Mouse (Mus musculus): ENCODE data around the gene Lactb. TPM values are rescaled to one million over a fixed set of nuclear protein-coding genes. Genes with fewer than 3 reads are reported as not detected.

The Lactb gene
- total and polyA plus RNA-seq, 2 experiments from 2014 or later: 6.4 to 13.8 TPM

- no peak overlapping the region for H3K9ac ChIP-seq (replicated peaks; ENCODE audit: low read depth, low read length)
- peaks cover 23% of the 10 kb centered on the region for H3K4me1 ChIP-seq (ENCODE audit: control insufficient read depth, insufficient read depth)
- peak overlapping the region; percentile 92 for H3K4me3 ChIP-seq (ENCODE audit: low read depth, low read length)
- no peaks in the 10 kb centered on the region for H3K36me3 ChIP-seq (replicated peaks; ENCODE audit: control insufficient read depth, insufficient read depth, low read length)
- peak overlapping the region; percentile 34; the same call in 1 of the 2 replicates for H3K27ac ChIP-seq (ENCODE audit: low read depth)
- peak overlapping the region; percentile 61 for H3K4me2 ChIP-seq (ENCODE audit: low read depth, low read length)
- ATAC-seq (ENCODE audit: insufficient read depth, low read depth) (peak; percentile 48), DNase-seq (ENCODE audit: low spot score) (no peak)
- no peaks in the 10 kb centered on the region for H3K9me3 ChIP-seq (replicated peaks; ENCODE audit: control insufficient read depth, low read length)
- H3K27me3 ChIP-seq (ENCODE audit: control insufficient read depth, insufficient read depth, low read length): no peaks in the 10 kb centered on the region
- TF ChIP-seq EP300 (IDR thresholded peaks at IDR 0.05; ENCODE audit: low read depth) (no peak), CTCF (IDR thresholded peaks at IDR 0.05; ENCODE audit: low read depth) (no peak)
- WGBS: under 1% methylated on average over 14 of the region's 14 CpGs
These were observed 55.3 kb downstream of the Lactb start for GRCm38 (mm10) chr9:66919981-66920380.

- Histone ChIP-seq H3K4me2 (ENCODE audit: low read depth, low read length) (peak within 1 kb of the TSS; percentile 61), H3K9me3 (replicated peaks; ENCODE audit: control insufficient read depth, low read length) (no peaks in the 10 kb centered on the region), H3K27ac (ENCODE audit: low read depth) (peak within 1 kb of the TSS; percentile 84), H3K9ac (replicated peaks; ENCODE audit: low read depth, low read length) (peak within 1 kb of the TSS; percentile 68), H3K4me1 (ENCODE audit: control insufficient read depth, insufficient read depth) (peaks cover 28% of the 10 kb centered on the region), H3K36me3 (replicated peaks; ENCODE audit: control insufficient read depth, insufficient read depth, low read length) (no peaks in the 10 kb centered on the region), H3K27me3 (ENCODE audit: control insufficient read depth, insufficient read depth, low read length) (no peaks in the 10 kb centered on the region), H3K4me3 (ENCODE audit: low read depth, low read length) (peak within 1 kb of the TSS; percentile 92)
- WGBS: under 1% methylated on average over 49 of the region's 49 CpGs
- peak; percentile 95 for DNase-seq (ENCODE audit: low spot score)
- ATAC-seq (ENCODE audit: insufficient read depth, low read depth): peak; percentile 99
- TF ChIP-seq EP300 (IDR thresholded peaks at IDR 0.05; ENCODE audit: low read depth) (no peak; the same call in 1 of the 2 replicates), CTCF (IDR thresholded peaks at IDR 0.05; ENCODE audit: low read depth) (no peak)
These were observed 55.8 kb downstream of the Lactb start, which contains the start of gene Rab8b for GRCm38 (mm10) chr9:66919382-66919971. Gene Rab8b (minus strand): TSS chr9:66919687.

- Histone ChIP-seq H3K4me1 (ENCODE audit: control insufficient read depth, insufficient read depth) (peaks cover 28% of the 10 kb centered on the region), H3K9ac (replicated peaks; ENCODE audit: low read depth, low read length) (peak overlapping the region; percentile 68), H3K4me2 (ENCODE audit: low read depth, low read length) (peak overlapping the region; percentile 61), H3K4me3 (ENCODE audit: low read depth, low read length) (peak overlapping the region; percentile 92), H3K36me3 (replicated peaks; ENCODE audit: control insufficient read depth, insufficient read depth, low read length) (no peaks in the 10 kb centered on the region), H3K27me3 (ENCODE audit: control insufficient read depth, insufficient read depth, low read length) (no peaks in the 10 kb centered on the region), H3K9me3 (replicated peaks; ENCODE audit: control insufficient read depth, low read length) (no peaks in the 10 kb centered on the region), H3K27ac (ENCODE audit: low read depth) (peak overlapping the region; percentile 84)
- WGBS: 3% methylated on average over 27 of the region's 27 CpGs
- ATAC-seq (ENCODE audit: insufficient read depth, low read depth) (no peak), DNase-seq (ENCODE audit: low spot score) (no peak)
- no peak for TF ChIP-seq CTCF (IDR thresholded peaks at IDR 0.05; ENCODE audit: low read depth)
- TF ChIP-seq EP300 (IDR thresholded peaks at IDR 0.05; ENCODE audit: low read depth): no peak
These were observed 56.5 kb downstream of the Lactb start for GRCm38 (mm10) chr9:66918672-66919330.

GRCm38 (mm10) chr9:66917892-66918255, 57.4 kb downstream of the Lactb start:
- H3K9me3 ChIP-seq (replicated peaks; ENCODE audit: control insufficient read depth, low read length): no peaks in the 10 kb centered on the region
- H3K4me1 ChIP-seq (ENCODE audit: control insufficient read depth, insufficient read depth): peaks cover 28% of the 10 kb centered on the region
- H3K27me3 ChIP-seq (ENCODE audit: control insufficient read depth, insufficient read depth, low read length): no peaks in the 10 kb centered on the region
- no peaks in the 10 kb centered on the region for H3K36me3 ChIP-seq (replicated peaks; ENCODE audit: control insufficient read depth, insufficient read depth, low read length)
- no peak overlapping the region for H3K27ac ChIP-seq (ENCODE audit: low read depth)
- ATAC-seq (ENCODE audit: insufficient read depth, low read depth): no peak
- 73% methylated on average over 1 of the region's 1 CpGs for WGBS
- no peak for TF ChIP-seq EP300 (IDR thresholded peaks at IDR 0.05; ENCODE audit: low read depth)
- TF ChIP-seq CTCF (IDR thresholded peaks at IDR 0.05; ENCODE audit: low read depth): no peak
- peak overlapping the region; percentile 92; the same call in 1 of the 2 replicates for H3K4me3 ChIP-seq (ENCODE audit: low read depth, low read length)
- H3K9ac ChIP-seq (replicated peaks; ENCODE audit: low read depth, low read length): no peak overlapping the region
- H3K4me2 ChIP-seq (ENCODE audit: low read depth, low read length): peak overlapping the region; percentile 61; the same call in 1 of the 2 replicates
- DNase-seq (ENCODE audit: low spot score): no peak

- H3K9ac ChIP-seq (replicated peaks; ENCODE audit: low read depth, low read length): no peak overlapping the region
- no peak overlapping the region for H3K4me3 ChIP-seq (ENCODE audit: low read depth, low read length)
- no peaks in the 10 kb centered on the region for H3K9me3 ChIP-seq (replicated peaks; ENCODE audit: control insufficient read depth, low read length)
- no peaks in the 10 kb centered on the region for H3K36me3 ChIP-seq (replicated peaks; ENCODE audit: control insufficient read depth, insufficient read depth, low read length)
- H3K27me3 ChIP-seq (ENCODE audit: control insufficient read depth, insufficient read depth, low read length): no peaks in the 10 kb centered on the region
- 75% methylated on average over 8 of the region's 8 CpGs for WGBS
- ATAC-seq (ENCODE audit: insufficient read depth, low read depth) (no peak), DNase-seq (ENCODE audit: low spot score) (no peak)
- H3K4me2 ChIP-seq (ENCODE audit: low read depth, low read length): no peak overlapping the region
- TF ChIP-seq EP300 (IDR thresholded peaks at IDR 0.05; ENCODE audit: low read depth) (no peak), CTCF (IDR thresholded peaks at IDR 0.05; ENCODE audit: low read depth) (no peak)
- peaks cover 28% of the 10 kb centered on the region for H3K4me1 ChIP-seq (ENCODE audit: control insufficient read depth, insufficient read depth)
- peak overlapping the region; percentile 22; the same call in 1 of the 2 replicates for H3K27ac ChIP-seq (ENCODE audit: low read depth)
These were observed 57.9 kb downstream of the Lactb start for GRCm38 (mm10) chr9:66917216-66917891.

All from heart, postnatal 0 days (tissue).